Mouse (Mus musculus): ENCODE measurements around the gene Abat.

Abat gene

GRCm38 (mm10) chr16:8573041-8573440 lies 59.8 kb downstream of the Abat start:
- in situ Hi-C loops (cut with MseI, MboI) = no loop called here

GRCm38 (mm10) chr16:8573751-8574150 lies 60.5 kb downstream of the Abat start:
- in situ Hi-C loops (cut with MseI, MboI) = no loop called here

- in situ Hi-C loops (cut with MseI, MboI) = no loop called here
These were observed 61.1 kb downstream of the Abat start for GRCm38 (mm10) chr16:8574316-8574715.

- in situ Hi-C loops (cut with MseI, MboI) = no loop called here
These were observed 62.9 kb downstream of the Abat start for GRCm38 (mm10) chr16:8576111-8576510.

- in situ Hi-C loops (cut with MseI, MboI) = no loop called here
These were observed 63.7 kb downstream of the Abat start for GRCm38 (mm10) chr16:8576901-8577300.

GRCm38 (mm10) chr16:8578326-8578725 lies 65.1 kb downstream of the Abat start:
- in situ Hi-C loops (cut with MseI, MboI) = no loop called here

- in situ Hi-C loops (cut with MseI, MboI) = no loop called here
These were observed 66.3 kb downstream of the Abat start for GRCm38 (mm10) chr16:8579546-8579945.

GRCm38 (mm10) chr16:8581661-8582239 lies 68.5 kb downstream of the Abat start:
- in situ Hi-C loops (cut with MseI, MboI) = no loop called here

- in situ Hi-C loops (cut with MseI, MboI) = no loop called here
These were observed 69.5 kb downstream of the Abat start for GRCm38 (mm10) chr16:8582579-8583295.

GRCm38 (mm10) chr16:8584248-8584647 lies 71.0 kb downstream of the Abat start:
- in situ Hi-C loops (cut with MseI, MboI) = no loop called here

- in situ Hi-C loops (cut with MseI, MboI) = no loop called here
These were observed 71.8 kb downstream of the Abat start for GRCm38 (mm10) chr16:8585056-8585455.

- in situ Hi-C loops (cut with MseI, MboI) = no loop called here
These were observed 82.2 kb downstream of the Abat start for GRCm38 (mm10) chr16:8595411-8595810.

- in situ Hi-C loops (cut with MseI, MboI) = no loop called here
These were observed 83.1 kb downstream of the Abat start for GRCm38 (mm10) chr16:8596336-8596735.

- in situ Hi-C loops (cut with MseI, MboI) = no loop called here
These were observed 84.3 kb downstream of the Abat start for GRCm38 (mm10) chr16:8597516-8597915.

- in situ Hi-C loops (cut with MseI, MboI) = no loop called here
These were observed 90.6 kb downstream of the Abat start for GRCm38 (mm10) chr16:8603789-8604188.

- in situ Hi-C loops (cut with MseI, MboI) = no loop called here
These were observed 97.2 kb downstream of the Abat start for GRCm38 (mm10) chr16:8610397-8610796.

GRCm38 (mm10) chr16:8612214-8613005 lies 99.2 kb downstream of the Abat start:
- in situ Hi-C loops (cut with MseI, MboI) = no loop called here

- in situ Hi-C loops (cut with MseI, MboI) = no loop called here
These were observed 99.8 kb downstream of the Abat start for GRCm38 (mm10) chr16:8613039-8613438.

- in situ Hi-C loops (cut with MseI, MboI) = no loop called here
These were observed 100.2 kb downstream of the Abat start for GRCm38 (mm10) chr16:8613447-8613846.

GRCm38 (mm10) chr16:8619659-8620314 lies 106.6 kb downstream of the Abat start:
- in situ Hi-C loops (cut with MseI, MboI) = no loop called here

- in situ Hi-C loops (cut with MseI, MboI) = no loop called here
These were observed 107.3 kb downstream of the Abat start for GRCm38 (mm10) chr16:8620315-8621115.
